Mouse (Mus musculus): Measurements from ENCODE around the gene Kat7. TPM values are rescaled to one million over a fixed set of nuclear protein-coding genes. Genes with fewer than 3 reads are reported as not detected.

Kat7 gene
- polyA plus RNA-seq, 1 experiment from 2014 or later = 31.2 TPM

GRCm38 (mm10) chr11:95307526-95307925 is 2.5 kb downstream of the Kat7 start:
- 0 out of 2 replicates have a peak overlapping the region, but pooled peaks have one; percentile 1 for H3K27ac ChIP-seq (ENCODE audit: low read length)
- ATAC-seq (ENCODE audit: low read depth) = no peak
- WGBS (ENCODE audit: insufficient replicate concordance) = 47% methylated on average over 8 of the region's 8 CpGs

GRCm38 (mm10) chr11:95305600-95305999 is 4.4 kb downstream of the Kat7 start:
- peaks cover 19% of the 10 kb centered on the region for H3K4me1 ChIP-seq (ENCODE audit: control insufficient read depth, low read depth, low read length)

More at GRCm38 (mm10) chr11:95307526-95307925, 2.5 kb downstream of the Kat7 start:
- H3K27me3 ChIP-seq (ENCODE audit: control insufficient read depth, insufficient read depth, low read depth, low read length) = no peaks in the 10 kb centered on the region
- no peak overlapping the region for H3K9ac ChIP-seq (ENCODE audit: low read depth, low read length)
- H3K4me3 ChIP-seq (ENCODE audit: low read depth, low read length) = no peak overlapping the region
- H3K9me3 ChIP-seq (replicated peaks; ENCODE audit: control insufficient read depth, low read length) = no peaks in the 10 kb centered on the region
- H3K36me3 ChIP-seq (ENCODE audit: control insufficient read depth, insufficient read depth) = peaks cover 30% of the 10 kb centered on the region
- H3K4me2 ChIP-seq (ENCODE audit: low read depth, low read length) = peak overlapping the region; percentile 96; the same call in 1 of the 2 replicates
- H3K4me1 ChIP-seq (ENCODE audit: control insufficient read depth, low read depth, low read length) = peaks cover 26% of the 10 kb centered on the region

GRCm38 (mm10) chr11:95301772-95302171 is 8.3 kb downstream of the Kat7 start:
- no peak for ATAC-seq (ENCODE audit: low read depth)
- 87% methylated on average over 3 of the region's 3 CpGs for WGBS (ENCODE audit: insufficient replicate concordance)

More at GRCm38 (mm10) chr11:95305600-95305999, 4.4 kb downstream of the Kat7 start:
- no peak for ATAC-seq (ENCODE audit: low read depth)
- Histone ChIP-seq H3K9ac (ENCODE audit: low read depth, low read length) (no peak overlapping the region), H3K27ac (ENCODE audit: low read length) (no peak overlapping the region), H3K36me3 (ENCODE audit: control insufficient read depth, insufficient read depth) (peaks cover 41% of the 10 kb centered on the region), H3K4me3 (ENCODE audit: low read depth, low read length) (no peak overlapping the region), H3K9me3 (replicated peaks; ENCODE audit: control insufficient read depth, low read length) (no peaks in the 10 kb centered on the region), H3K27me3 (ENCODE audit: control insufficient read depth, insufficient read depth, low read depth, low read length) (no peaks in the 10 kb centered on the region), H3K4me2 (ENCODE audit: low read depth, low read length) (no peak overlapping the region)
- 84% methylated on average over 7 of the region's 7 CpGs for WGBS (ENCODE audit: insufficient replicate concordance)

GRCm38 (mm10) chr11:95299886-95300285 is 10.2 kb downstream of the Kat7 start:
- H3K9ac ChIP-seq (ENCODE audit: low read depth, low read length) = no peak overlapping the region
- no peak overlapping the region for H3K4me3 ChIP-seq (ENCODE audit: low read depth, low read length)
- H3K4me1 ChIP-seq (ENCODE audit: control insufficient read depth, low read depth, low read length) = no peaks in the 10 kb centered on the region; the same call in 1 of the 2 replicates
- peaks cover 58% of the 10 kb centered on the region for H3K36me3 ChIP-seq (ENCODE audit: control insufficient read depth, insufficient read depth)
- no peaks in the 10 kb centered on the region for H3K27me3 ChIP-seq (ENCODE audit: control insufficient read depth, insufficient read depth, low read depth, low read length)
- no peak overlapping the region for H3K27ac ChIP-seq (ENCODE audit: low read length)
- H3K4me2 ChIP-seq (ENCODE audit: low read depth, low read length) = no peak overlapping the region
- no peaks in the 10 kb centered on the region for H3K9me3 ChIP-seq (replicated peaks; ENCODE audit: control insufficient read depth, low read length)
- no peak for ATAC-seq (ENCODE audit: low read depth)
- 84% methylated on average over 12 of the region's 12 CpGs for WGBS (ENCODE audit: insufficient replicate concordance)

More at GRCm38 (mm10) chr11:95301772-95302171, 8.3 kb downstream of the Kat7 start:
- no peaks in the 10 kb centered on the region for H3K9me3 ChIP-seq (replicated peaks; ENCODE audit: control insufficient read depth, low read length)
- no peak overlapping the region for H3K4me2 ChIP-seq (ENCODE audit: low read depth, low read length)
- no peak overlapping the region for H3K9ac ChIP-seq (ENCODE audit: low read depth, low read length)
- H3K36me3 ChIP-seq (ENCODE audit: control insufficient read depth, insufficient read depth) = peaks cover 66% of the 10 kb centered on the region
- H3K4me3 ChIP-seq (ENCODE audit: low read depth, low read length) = no peak overlapping the region
- peaks cover 4% of the 10 kb centered on the region; the same call in 1 of the 2 replicates for H3K4me1 ChIP-seq (ENCODE audit: control insufficient read depth, low read depth, low read length)
- no peak overlapping the region for H3K27ac ChIP-seq (ENCODE audit: low read length)
- no peaks in the 10 kb centered on the region for H3K27me3 ChIP-seq (ENCODE audit: control insufficient read depth, insufficient read depth, low read depth, low read length)

- peaks cover 57% of the 10 kb centered on the region for H3K36me3 ChIP-seq (ENCODE audit: control insufficient read depth, insufficient read depth)
These were observed 11.9 kb downstream of the Kat7 start for GRCm38 (mm10) chr11:95298146-95298545.

GRCm38 (mm10) chr11:95295736-95296135 is 14.3 kb downstream of the Kat7 start:
- Histone ChIP-seq H3K36me3 (ENCODE audit: control insufficient read depth, insufficient read depth) (peaks cover 62% of the 10 kb centered on the region), H3K27ac (ENCODE audit: low read length) (no peak overlapping the region), H3K9ac (ENCODE audit: low read depth, low read length) (no peak overlapping the region), H3K4me3 (ENCODE audit: low read depth, low read length) (no peak overlapping the region), H3K27me3 (ENCODE audit: control insufficient read depth, insufficient read depth, low read depth, low read length) (no peaks in the 10 kb centered on the region), H3K9me3 (replicated peaks; ENCODE audit: control insufficient read depth, low read length) (no peaks in the 10 kb centered on the region), H3K4me1 (ENCODE audit: control insufficient read depth, low read depth, low read length) (no peaks in the 10 kb centered on the region), H3K4me2 (ENCODE audit: low read depth, low read length) (no peak overlapping the region)
- WGBS (ENCODE audit: insufficient replicate concordance) = 92% methylated on average over 12 of the region's 13 CpGs
- ATAC-seq (ENCODE audit: low read depth) = no peak

More at GRCm38 (mm10) chr11:95298146-95298545, 11.9 kb downstream of the Kat7 start:
- Histone ChIP-seq H3K4me3 (ENCODE audit: low read depth, low read length) (no peak overlapping the region), H3K9ac (ENCODE audit: low read depth, low read length) (no peak overlapping the region), H3K9me3 (replicated peaks; ENCODE audit: control insufficient read depth, low read length) (no peaks in the 10 kb centered on the region), H3K4me1 (ENCODE audit: control insufficient read depth, low read depth, low read length) (no peaks in the 10 kb centered on the region; the same call in 1 of the 2 replicates), H3K27ac (ENCODE audit: low read length) (no peak overlapping the region), H3K27me3 (ENCODE audit: control insufficient read depth, insufficient read depth, low read depth, low read length) (no peaks in the 10 kb centered on the region), H3K4me2 (ENCODE audit: low read depth, low read length) (no peak overlapping the region)
- 0 out of 2 replicates have a peak, but pooled peaks have one; percentile 21 for ATAC-seq (ENCODE audit: low read depth)
- 3% methylated on average over 2 of the region's 2 CpGs for WGBS (ENCODE audit: insufficient replicate concordance)

- 35% methylated on average over 8 of the region's 8 CpGs for WGBS (ENCODE audit: insufficient replicate concordance)
- Histone ChIP-seq H3K4me2 (ENCODE audit: low read depth, low read length) (no peak overlapping the region), H3K27ac (ENCODE audit: low read length) (peak overlapping the region; percentile 35), H3K27me3 (ENCODE audit: control insufficient read depth, insufficient read depth, low read depth, low read length) (no peaks in the 10 kb centered on the region), H3K9me3 (replicated peaks; ENCODE audit: control insufficient read depth, low read length) (no peaks in the 10 kb centered on the region), H3K36me3 (ENCODE audit: control insufficient read depth, insufficient read depth) (peaks cover 70% of the 10 kb centered on the region), H3K9ac (ENCODE audit: low read depth, low read length) (no peak overlapping the region), H3K4me1 (ENCODE audit: control insufficient read depth, low read depth, low read length) (no peaks in the 10 kb centered on the region), H3K4me3 (ENCODE audit: low read depth, low read length) (no peak overlapping the region)
- no peak for ATAC-seq (ENCODE audit: low read depth)
These were observed 16.9 kb downstream of the Kat7 start for GRCm38 (mm10) chr11:95293017-95293624.

- Histone ChIP-seq H3K27me3 (ENCODE audit: control insufficient read depth, insufficient read depth, low read depth, low read length) (no peaks in the 10 kb centered on the region), H3K27ac (ENCODE audit: low read length) (peak overlapping the region; percentile 27; the same call in 1 of the 2 replicates), H3K9ac (ENCODE audit: low read depth, low read length) (no peak overlapping the region), H3K4me1 (ENCODE audit: control insufficient read depth, low read depth, low read length) (no peaks in the 10 kb centered on the region), H3K9me3 (replicated peaks; ENCODE audit: control insufficient read depth, low read length) (no peaks in the 10 kb centered on the region), H3K36me3 (ENCODE audit: control insufficient read depth, insufficient read depth) (peaks cover 71% of the 10 kb centered on the region), H3K4me2 (ENCODE audit: low read depth, low read length) (no peak overlapping the region), H3K4me3 (ENCODE audit: low read depth, low read length) (no peak overlapping the region)
- 52% methylated on average over 4 of the region's 4 CpGs for WGBS (ENCODE audit: insufficient replicate concordance)
- no peak for ATAC-seq (ENCODE audit: low read depth)
These were observed 18.0 kb downstream of the Kat7 start for GRCm38 (mm10) chr11:95291998-95292397.

- WGBS (ENCODE audit: insufficient replicate concordance) = 92% methylated on average over 5 of the region's 5 CpGs
- ATAC-seq (ENCODE audit: low read depth) = no peak
- H3K4me2 ChIP-seq (ENCODE audit: low read depth, low read length) = no peak overlapping the region
- H3K27ac ChIP-seq (ENCODE audit: low read length) = no peak overlapping the region
- H3K36me3 ChIP-seq (ENCODE audit: control insufficient read depth, insufficient read depth) = peaks cover 95% of the 10 kb centered on the region
- no peak overlapping the region for H3K9ac ChIP-seq (ENCODE audit: low read depth, low read length)
- no peaks in the 10 kb centered on the region for H3K4me1 ChIP-seq (ENCODE audit: control insufficient read depth, low read depth, low read length)
- H3K4me3 ChIP-seq (ENCODE audit: low read depth, low read length) = no peak overlapping the region
- no peaks in the 10 kb centered on the region for H3K27me3 ChIP-seq (ENCODE audit: control insufficient read depth, insufficient read depth, low read depth, low read length)
- H3K9me3 ChIP-seq (replicated peaks; ENCODE audit: control insufficient read depth, low read length) = no peaks in the 10 kb centered on the region
These were observed 27.7 kb downstream of the Kat7 start for GRCm38 (mm10) chr11:95282331-95282730.
